Mouse (Mus musculus) heart, embryonic 10.5 days (tissue): ENCODE measurements at regions not wholly inside any gene's neighbourhood (a gene's known extent, or its start where the extent isn't known, plus 50 kb on each side); places are given as distances from the start of the nearest gene placed in this dataset.

Experiments
- DNase-seq: peaks from one replicate; pipeline ENCODE4 v3.0.0-alpha.2; 2017; ENCODE audit warnings: low spot score
- H3K27ac ChIP-seq: fragments of 300-500 bp; sonication (generic); 2 replicates; pipeline ENCODE4 v1.5.1; 2016; ENCODE audit warnings: mild to moderate bottlenecking
- H3K27me3 ChIP-seq: fragments of 300-500 bp; sonication (generic); 2 replicates; pipeline ENCODE4 v1.6.1; 2016; ENCODE audit warnings: mild to moderate bottlenecking; ENCODE audit not compliant: poor library complexity, insufficient read depth, severe bottlenecking
- H3K36me3 ChIP-seq: fragments of 300-500 bp; sonication (generic); 2 replicates; pipeline ENCODE4 v1.6.1; 2016; ENCODE audit warnings: mild to moderate bottlenecking, moderate library complexity
- H3K4me1 ChIP-seq: fragments of 300-500 bp; sonication (generic); 2 replicates; pipeline ENCODE4 v1.6.1; 2016; ENCODE audit warnings: mild to moderate bottlenecking
- H3K4me3 ChIP-seq: fragments of 300-500 bp; sonication (generic); 2 replicates; pipeline ENCODE4 v1.5.1; 2016; ENCODE audit warnings: mild to moderate bottlenecking, moderate library complexity
- H3K9me3 ChIP-seq: fragments of 300-500 bp; sonication (generic); 2 replicates; pipeline ENCODE4 v1.6.1; 2016; ENCODE audit warnings: mild to moderate bottlenecking, moderate library complexity
- WGBS: fragments of 180-500 bp; shearing (Covaris S2); methylation state at CpG from one replicate; pipeline ENCODE4 v1.1.7; 2016; 5-methylcytosine and 5-hydroxymethylcytosine counted together

- H3K4me1 ChIP-seq: peaks cover 15% of the 10 kb centered on the region
- peak overlapping the region; percentile 36; the same call in 1 of the 2 replicates for H3K27ac ChIP-seq
- no peak overlapping the region for H3K4me3 ChIP-seq
- no peak for DNase-seq
- no peaks in the 10 kb centered on the region for H3K36me3 ChIP-seq
- 56% methylated on average over 19 of the region's 19 CpGs for WGBS
- peaks cover 12% of the 10 kb centered on the region for H3K9me3 ChIP-seq
- H3K27me3 ChIP-seq: no peaks in the 10 kb centered on the region
Observed at GRCm38 (mm10) chr2:174008350-174009218, 67.5 kb upstream of the Stx16 start.

GRCm38 (mm10) chr2:174010038-174010437 is 66.1 kb upstream of the Stx16 start:
- Histone ChIP-seq H3K27ac (no peak overlapping the region), H3K4me1 (peaks cover 15% of the 10 kb centered on the region), H3K4me3 (no peak overlapping the region), H3K9me3 (no peaks in the 10 kb centered on the region), H3K27me3 (no peaks in the 10 kb centered on the region), H3K36me3 (no peaks in the 10 kb centered on the region)
- no peak for DNase-seq
- WGBS: 60% methylated on average over 3 of the region's 3 CpGs

- 27% methylated on average over 8 of the region's 8 CpGs for WGBS
- H3K9me3 ChIP-seq: no peaks in the 10 kb centered on the region
- H3K4me1 ChIP-seq: peaks cover 18% of the 10 kb centered on the region
- H3K4me3 ChIP-seq: no peak overlapping the region
- H3K27ac ChIP-seq: no peak overlapping the region
- peaks cover 10% of the 10 kb centered on the region; the same call in 1 of the 2 replicates for H3K27me3 ChIP-seq
- no peak for DNase-seq
- no peaks in the 10 kb centered on the region for H3K36me3 ChIP-seq
Observed at GRCm38 (mm10) chr2:174011399-174011798, 64.7 kb upstream of the Stx16 start.

- H3K9me3 ChIP-seq: no peaks in the 10 kb centered on the region
- DNase-seq: peak; percentile 53
- H3K27ac ChIP-seq: no peak overlapping the region
- H3K36me3 ChIP-seq: no peaks in the 10 kb centered on the region
- 60% methylated on average over 2 of the region's 2 CpGs for WGBS
- peaks cover 13% of the 10 kb centered on the region; the same call in 1 of the 2 replicates for H3K27me3 ChIP-seq
- no peak overlapping the region for H3K4me3 ChIP-seq
- peaks cover 12% of the 10 kb centered on the region for H3K4me1 ChIP-seq
Observed at GRCm38 (mm10) chr2:174014361-174014760, 61.7 kb upstream of the Stx16 start.

- peak; percentile 73 for DNase-seq
- Histone ChIP-seq H3K27ac (peak overlapping the region; percentile 49; the same call in 1 of the 2 replicates), H3K4me3 (no peak overlapping the region), H3K36me3 (no peaks in the 10 kb centered on the region), H3K27me3 (peaks cover 13% of the 10 kb centered on the region; the same call in 1 of the 2 replicates), H3K9me3 (no peaks in the 10 kb centered on the region), H3K4me1 (peaks cover 12% of the 10 kb centered on the region)
- WGBS: 41% methylated on average over 14 of the region's 14 CpGs
Observed at GRCm38 (mm10) chr2:174015283-174015682, 60.8 kb upstream of the Stx16 start.

- Histone ChIP-seq H3K27me3 (peaks cover 13% of the 10 kb centered on the region; the same call in 1 of the 2 replicates), H3K4me3 (no peak overlapping the region), H3K27ac (no peak overlapping the region), H3K4me1 (peaks cover 12% of the 10 kb centered on the region), H3K36me3 (no peaks in the 10 kb centered on the region), H3K9me3 (no peaks in the 10 kb centered on the region)
- DNase-seq: peak; percentile 38
- WGBS: 82% methylated on average over 5 of the region's 5 CpGs
Observed at GRCm38 (mm10) chr2:174016068-174016467, 60.0 kb upstream of the Stx16 start.

GRCm38 (mm10) chr2:174017042-174017441 is 59.1 kb upstream of the Stx16 start:
- Histone ChIP-seq H3K4me1 (0 out of 2 replicates have a peak, but pooled peaks cover 8% of the 10 kb centered on the region), H3K4me3 (no peak overlapping the region), H3K36me3 (no peaks in the 10 kb centered on the region), H3K27me3 (peaks cover 13% of the 10 kb centered on the region; the same call in 1 of the 2 replicates), H3K27ac (no peak overlapping the region), H3K9me3 (no peaks in the 10 kb centered on the region)
- 76% methylated on average over 6 of the region's 6 CpGs for WGBS
- peak; percentile 43 for DNase-seq

- H3K4me1 ChIP-seq: peaks cover 9% of the 10 kb centered on the region; the same call in 1 of the 2 replicates
- H3K4me3 ChIP-seq: no peak overlapping the region
- DNase-seq: peak; percentile 69
- peaks cover 13% of the 10 kb centered on the region; the same call in 1 of the 2 replicates for H3K27me3 ChIP-seq
- 61% methylated on average over 3 of the region's 3 CpGs for WGBS
- 0 out of 2 replicates have a peak overlapping the region, but pooled peaks have one; percentile 36 for H3K27ac ChIP-seq
- no peaks in the 10 kb centered on the region for H3K36me3 ChIP-seq
- H3K9me3 ChIP-seq: no peaks in the 10 kb centered on the region
Observed at GRCm38 (mm10) chr2:174017596-174017995, 58.5 kb upstream of the Stx16 start.

GRCm38 (mm10) chr2:174018002-174018401 is 58.1 kb upstream of the Stx16 start:
- no peaks in the 10 kb centered on the region for H3K36me3 ChIP-seq
- 46% methylated on average over 7 of the region's 7 CpGs for WGBS
- H3K27ac ChIP-seq: peak overlapping the region; percentile 36; the same call in 1 of the 2 replicates
- peaks cover 11% of the 10 kb centered on the region; the same call in 1 of the 2 replicates for H3K4me1 ChIP-seq
- H3K9me3 ChIP-seq: no peaks in the 10 kb centered on the region
- no peak overlapping the region for H3K4me3 ChIP-seq
- H3K27me3 ChIP-seq: peaks cover 13% of the 10 kb centered on the region; the same call in 1 of the 2 replicates
- DNase-seq: peak; percentile 76

- Histone ChIP-seq H3K36me3 (no peaks in the 10 kb centered on the region), H3K27ac (no peak overlapping the region), H3K27me3 (peaks cover 13% of the 10 kb centered on the region; the same call in 1 of the 2 replicates), H3K4me1 (peaks cover 11% of the 10 kb centered on the region; the same call in 1 of the 2 replicates), H3K9me3 (no peaks in the 10 kb centered on the region), H3K4me3 (no peak overlapping the region)
- DNase-seq: peak; percentile 24
- WGBS: 91% methylated on average over 4 of the region's 4 CpGs
Observed at GRCm38 (mm10) chr2:174018986-174019385, 57.1 kb upstream of the Stx16 start.

- peak; percentile 46 for DNase-seq
- no peak overlapping the region for H3K4me3 ChIP-seq
- no peak overlapping the region for H3K27ac ChIP-seq
- peaks cover 11% of the 10 kb centered on the region; the same call in 1 of the 2 replicates for H3K4me1 ChIP-seq
- H3K36me3 ChIP-seq: no peaks in the 10 kb centered on the region
- no peaks in the 10 kb centered on the region for H3K9me3 ChIP-seq
- 85% methylated on average over 4 of the region's 4 CpGs for WGBS
- H3K27me3 ChIP-seq: peaks cover 13% of the 10 kb centered on the region; the same call in 1 of the 2 replicates
Observed at GRCm38 (mm10) chr2:174019970-174020369, 56.1 kb upstream of the Stx16 start.

- DNase-seq: peak; percentile 53
- Histone ChIP-seq H3K27me3 (peaks cover 10% of the 10 kb centered on the region; the same call in 1 of the 2 replicates), H3K36me3 (no peaks in the 10 kb centered on the region), H3K27ac (no peak overlapping the region), H3K4me3 (no peak overlapping the region), H3K9me3 (no peaks in the 10 kb centered on the region), H3K4me1 (peaks cover 10% of the 10 kb centered on the region; the same call in 1 of the 2 replicates)
- 76% methylated on average over 7 of the region's 7 CpGs for WGBS
Observed at GRCm38 (mm10) chr2:174020447-174020846, 55.7 kb upstream of the Stx16 start.

- no peak for DNase-seq
- Histone ChIP-seq H3K4me1 (peaks cover 19% of the 10 kb centered on the region), H3K27me3 (peaks cover 2% of the 10 kb centered on the region; the same call in 1 of the 2 replicates), H3K36me3 (no peaks in the 10 kb centered on the region), H3K27ac (no peak overlapping the region), H3K9me3 (no peaks in the 10 kb centered on the region), H3K4me3 (no peak overlapping the region)
- WGBS: 86% methylated on average over 3 of the region's 3 CpGs
Observed at GRCm38 (mm10) chr2:174021538-174021937, 54.6 kb upstream of the Stx16 start.
